Mouse (Mus musculus) urinary bladder, postnatal 10 days (tissue): ENCODE data around the gene Snrpf.

Experiments
- DNase-seq: peaks from one replicate; pipeline ENCODE4 v3.0.0; 2022; ENCODE audit warnings: low spot score

Gene Snrpf

GRCm38 (mm10) chr10:93589281-93589848 is at the start of gene Snrpf:
TSS of gene Snrpf (minus strand) at chr10:93589706.
- peak; percentile 76 for DNase-seq

- no peak for DNase-seq
Measured at GRCm38 (mm10) chr10:93635941-93636340, 46.4 kb upstream of the Snrpf start.

DNA sequence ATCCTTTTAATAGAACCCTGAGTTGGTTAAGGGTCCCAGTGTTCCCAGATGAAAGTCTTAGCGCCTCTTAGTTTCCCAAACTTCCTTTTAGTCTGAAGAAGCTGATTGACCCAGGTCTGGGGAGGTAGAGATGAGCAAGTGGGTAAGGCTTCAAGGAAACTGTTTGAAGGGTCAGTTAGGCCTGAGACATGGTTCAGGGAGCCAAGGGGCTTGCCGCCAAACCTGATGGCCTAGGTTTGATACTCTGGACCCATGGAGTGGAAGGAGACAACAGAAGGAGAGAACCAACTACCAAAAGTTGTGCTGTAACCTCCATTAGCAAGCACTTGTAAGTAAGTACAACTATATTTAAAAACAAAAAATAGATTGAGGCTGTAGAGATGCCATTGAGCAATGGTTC is 44.5 kb upstream of the Snrpf start:
- DNase-seq = no peak

GRCm38 (mm10) chr10:93633563-93633962 is 44.1 kb upstream of the Snrpf start:
- DNase-seq = no peak

DNA sequence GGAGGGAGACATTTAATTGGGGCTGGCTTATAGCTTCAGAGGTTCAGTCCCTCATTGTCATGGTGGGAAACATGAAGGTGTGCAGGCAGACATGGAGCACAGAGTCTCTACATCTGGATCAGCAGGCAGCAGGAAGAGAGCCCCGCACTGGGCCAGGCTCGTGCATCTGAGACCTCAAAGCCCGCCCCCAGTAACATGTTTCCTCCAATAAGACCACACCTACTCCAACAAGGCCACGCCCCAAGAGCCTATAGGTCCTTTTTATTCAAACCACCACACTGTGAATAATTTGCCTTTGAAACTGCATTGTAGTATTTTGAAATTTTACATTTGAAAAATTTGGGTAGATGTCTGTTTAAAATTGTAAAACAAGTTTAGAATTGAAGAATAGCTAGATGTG is 42.6 kb upstream of the Snrpf start:
- DNase-seq = no peak

- DNase-seq = no peak
Measured at GRCm38 (mm10) chr10:93630310-93630709, 40.8 kb upstream of the Snrpf start.

GRCm38 (mm10) chr10:93624151-93624550 is 34.6 kb upstream of the Snrpf start:
- DNase-seq = no peak

DNA sequence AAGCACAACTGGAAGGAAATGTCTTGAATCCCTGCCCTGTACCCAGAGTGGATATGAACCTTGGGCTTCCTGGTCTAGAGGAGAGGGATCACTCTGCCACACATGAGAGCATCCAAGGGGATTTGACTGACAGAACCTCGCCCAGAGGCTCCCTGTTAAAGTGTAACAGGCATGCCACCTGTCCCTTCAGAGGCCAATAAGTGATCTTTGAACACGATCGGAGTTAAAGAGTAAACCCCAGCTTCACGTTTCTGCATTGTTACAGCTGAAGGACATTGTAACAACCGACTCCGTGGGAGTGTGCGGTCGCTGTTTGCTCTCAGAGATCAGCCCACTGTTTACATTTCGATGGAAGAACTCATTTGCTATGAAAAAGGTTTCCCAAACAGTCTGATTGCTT is 34.2 kb upstream of the Snrpf start:
- DNase-seq = no peak

- no peak for DNase-seq
Measured at GRCm38 (mm10) chr10:93620438-93621179, 31.1 kb upstream of the Snrpf start.

DNA sequence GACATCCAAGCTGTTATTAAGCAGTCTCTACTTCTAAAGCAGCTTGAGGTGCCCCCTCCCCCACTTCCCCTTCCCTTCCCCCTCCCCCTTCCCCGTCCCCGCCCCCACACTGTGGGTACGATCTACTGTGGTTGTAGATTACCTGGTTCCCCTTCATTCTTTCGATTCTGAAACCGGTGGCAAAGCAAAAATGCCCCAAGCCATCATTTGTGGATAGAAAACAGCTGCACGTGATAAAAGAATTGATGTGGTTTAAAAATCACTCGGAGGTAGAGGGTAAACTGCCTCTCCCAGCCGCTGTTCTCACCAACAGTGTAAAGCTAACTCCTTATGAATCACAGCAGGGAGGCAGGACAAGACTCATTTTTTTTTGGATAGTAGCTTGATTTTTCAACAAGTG is 25.3 kb upstream of the Snrpf start:
- no peak for DNase-seq

- DNase-seq = no peak
Measured at GRCm38 (mm10) chr10:93611419-93612007, 22.0 kb upstream of the Snrpf start.

DNA sequence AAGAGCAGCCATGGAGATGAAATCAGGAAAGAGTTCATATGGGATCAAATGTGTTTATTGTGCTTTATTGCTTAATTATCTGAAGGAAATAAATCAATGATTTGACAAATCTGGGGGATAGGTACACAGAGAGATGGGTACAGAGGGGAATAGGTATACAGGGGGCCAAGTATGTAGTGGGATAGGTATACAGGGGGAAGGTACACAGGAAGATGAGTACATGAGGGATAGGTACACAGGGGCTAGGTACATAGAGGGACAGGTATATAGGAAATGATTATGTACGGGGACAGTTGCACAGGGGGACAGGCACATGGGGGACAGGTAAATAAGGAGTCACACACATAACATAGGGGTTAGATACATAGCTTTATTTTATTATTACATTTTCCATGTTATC is 21.4 kb upstream of the Snrpf start:
- DNase-seq = no peak

DNA sequence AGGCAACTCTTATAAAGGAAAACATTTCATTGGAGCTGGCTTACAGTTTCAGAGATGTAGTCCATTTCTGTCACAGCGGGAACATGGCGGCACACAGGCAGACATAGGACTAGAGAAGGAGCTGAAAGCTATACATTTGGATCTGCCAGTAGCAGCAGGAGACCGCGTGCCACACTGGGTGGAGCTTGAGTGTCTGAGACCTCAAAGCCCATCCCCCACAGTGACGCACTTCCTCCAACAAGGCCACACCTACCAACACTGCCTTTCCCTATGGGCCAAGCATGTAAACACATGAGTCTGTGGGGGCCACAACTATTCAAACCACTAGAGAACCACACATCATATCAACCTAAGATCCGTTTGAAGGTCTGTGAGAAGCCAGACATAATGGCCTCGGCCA is 19.7 kb upstream of the Snrpf start:
- no peak for DNase-seq

GRCm38 (mm10) chr10:93608051-93608450 is 18.5 kb upstream of the Snrpf start:
- no peak for DNase-seq

GRCm38 (mm10) chr10:93606326-93606725 is 16.8 kb upstream of the Snrpf start:
- no peak for DNase-seq

DNA sequence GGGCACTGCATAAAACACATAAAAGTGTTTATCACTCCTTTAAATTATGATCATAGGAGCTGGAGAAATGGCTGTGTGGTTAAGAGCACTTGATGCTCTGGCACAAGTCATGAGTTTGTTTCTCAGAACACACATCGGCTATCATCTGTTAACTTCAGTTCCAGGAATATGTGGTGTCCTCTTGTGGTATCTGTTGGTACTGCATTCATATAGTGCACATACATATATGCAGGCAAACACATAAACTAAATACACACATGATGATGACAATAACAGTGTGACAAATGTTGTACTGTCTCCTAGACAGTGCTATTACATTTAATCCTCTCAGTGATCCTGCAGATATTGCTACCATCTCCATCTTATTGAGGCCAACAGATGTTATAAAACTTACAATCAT is 13.8 kb upstream of the Snrpf start:
- no peak for DNase-seq

DNA sequence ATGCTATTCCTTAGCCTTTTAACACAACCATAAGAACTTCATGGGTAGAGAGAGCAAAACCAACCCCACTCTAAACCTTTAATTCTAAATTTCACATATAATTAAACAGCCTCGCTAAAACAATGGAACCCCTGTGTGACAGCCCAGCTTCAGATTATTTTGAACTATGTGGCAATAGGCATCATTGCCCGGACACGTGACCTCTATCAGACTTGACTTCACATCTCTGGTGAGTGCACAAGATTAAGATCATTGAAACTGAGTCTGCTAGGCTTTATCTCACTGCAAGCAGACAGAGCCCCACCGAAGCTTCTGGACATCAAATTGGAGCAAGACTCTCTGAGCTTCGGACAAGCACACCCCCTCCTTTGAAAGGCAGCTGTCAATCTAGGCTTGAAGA is 12.8 kb upstream of the Snrpf start:
- DNase-seq = no peak

- no peak for DNase-seq
Measured at GRCm38 (mm10) chr10:93596641-93597040, 7.1 kb upstream of the Snrpf start.

- no peak for DNase-seq
Measured at GRCm38 (mm10) chr10:93595831-93596230, 6.3 kb upstream of the Snrpf start.

DNA sequence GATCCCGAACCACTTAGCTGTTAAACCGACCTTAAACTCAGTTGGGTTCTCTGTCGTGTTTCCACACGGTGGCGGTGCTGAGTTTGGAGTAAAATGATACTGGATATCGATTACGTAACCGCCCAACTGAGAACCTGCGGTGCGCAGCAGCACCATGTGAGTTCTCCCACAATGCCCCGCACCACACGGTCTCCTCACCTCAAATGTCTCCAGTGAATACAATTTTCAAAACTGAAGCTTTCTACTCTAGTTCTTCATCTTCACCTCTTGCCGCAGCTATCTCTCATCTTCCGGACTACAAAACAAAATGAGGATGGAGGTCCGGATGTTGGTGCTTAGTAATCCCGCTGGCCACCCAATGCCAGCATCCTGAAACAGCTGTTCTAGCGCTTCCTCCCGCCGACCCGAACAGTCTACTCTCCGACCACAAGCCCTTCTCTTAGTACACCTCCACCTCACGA is 4.5 kb upstream of the Snrpf start:
- peak; percentile 41 for DNase-seq

GRCm38 (mm10) chr10:93592456-93592855 is 3.0 kb upstream of the Snrpf start:
- DNase-seq = no peak

- DNase-seq = no peak
Measured at GRCm38 (mm10) chr10:93588796-93589195, 710 bp downstream of the Snrpf start.

DNA sequence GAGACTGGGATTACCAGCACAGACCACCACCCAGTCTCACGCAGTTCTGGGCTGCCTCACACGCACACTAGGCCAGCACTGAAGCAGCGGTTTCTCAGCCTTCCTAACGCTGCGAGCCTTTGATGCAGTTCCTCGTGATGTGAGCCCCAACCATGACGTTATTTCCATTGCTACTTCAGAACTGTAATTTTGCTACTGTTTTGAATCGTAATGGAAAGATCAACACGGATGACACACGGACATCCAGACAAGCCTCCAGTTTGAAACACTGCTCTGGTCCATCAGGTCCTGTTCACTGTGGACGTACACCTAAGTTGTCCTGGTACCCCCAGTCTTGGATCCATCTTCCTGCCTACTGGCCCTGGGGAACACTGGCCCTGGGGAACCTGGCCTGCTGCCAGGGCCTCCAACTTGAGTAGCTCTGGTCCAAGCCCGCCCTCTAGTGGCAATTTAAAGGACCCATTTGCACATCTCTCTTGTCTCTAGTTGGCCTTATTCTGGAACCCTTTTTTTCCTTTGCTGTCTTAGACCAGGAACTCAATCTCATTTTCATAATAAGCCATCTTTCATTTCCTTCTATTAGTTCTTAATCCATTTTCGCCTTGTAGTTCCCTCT is 12.1 kb downstream of the Snrpf start:
- no peak for DNase-seq
